Mouse (Mus musculus) ovary, postnatal 10 days (tissue): ENCODE measurements around the gene Gm49721.
"Not testable (repeated sequence)": the region's sequence is repeated elsewhere in the genome, so short reads cannot be mapped to it uniquely, and the experiment has no call there.

Experiments
- DNase-seq: peaks from one replicate; pipeline ENCODE4 v3.0.0; 2022; ENCODE audit warnings: low spot score

The Gm49721 gene

GRCm38 (mm10) chr17:6978287-6979248, at the start of gene Gm49721:
Gene Gm49721 (plus strand): TSS chr17:6978904.
- peak; percentile 38 for DNase-seq

DNA sequence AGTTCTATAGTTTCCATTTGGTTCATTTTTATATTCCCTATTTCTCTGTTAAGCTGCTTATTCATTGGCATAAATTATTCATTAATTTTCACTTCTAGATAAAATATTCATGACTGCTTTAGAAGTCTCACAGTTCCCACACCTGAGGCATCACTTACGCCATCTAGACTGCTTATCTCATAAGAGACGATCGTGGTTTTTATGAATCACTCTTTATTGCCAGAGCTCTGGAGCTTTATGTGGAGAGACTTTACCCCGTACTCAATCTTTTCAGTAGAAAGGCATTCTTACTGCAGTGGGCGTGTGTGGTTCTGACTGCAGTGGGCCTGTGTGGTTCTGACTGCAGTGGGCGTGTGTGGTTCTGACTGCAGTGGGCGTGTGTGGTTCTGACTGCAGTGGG, 47.1 kb upstream of the Gm49721 start:
- not testable (repeated sequence) for DNase-seq

- DNase-seq, result not testable (repeated sequence)
These were observed 36.1 kb upstream of the Gm49721 start for GRCm38 (mm10) chr17:6942560-6942959.

DNA sequence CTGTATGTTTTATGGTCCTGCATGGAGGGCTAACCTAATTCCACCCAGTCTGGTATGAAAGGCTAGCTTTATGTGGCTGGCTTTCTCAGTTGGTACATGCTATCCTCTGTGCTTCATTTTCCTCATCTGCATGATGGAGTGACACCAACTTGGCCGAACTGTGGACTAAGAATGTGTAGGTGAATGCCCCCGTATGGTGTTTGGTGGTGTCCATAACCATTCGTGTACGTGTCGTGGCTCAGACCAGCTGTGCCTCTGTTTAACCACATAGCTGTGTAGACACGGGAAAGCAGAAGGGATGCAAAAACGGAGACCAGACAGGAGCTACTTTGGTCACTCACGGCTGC, 31.1 kb upstream of the Gm49721 start:
- DNase-seq, result not testable (repeated sequence)

DNA sequence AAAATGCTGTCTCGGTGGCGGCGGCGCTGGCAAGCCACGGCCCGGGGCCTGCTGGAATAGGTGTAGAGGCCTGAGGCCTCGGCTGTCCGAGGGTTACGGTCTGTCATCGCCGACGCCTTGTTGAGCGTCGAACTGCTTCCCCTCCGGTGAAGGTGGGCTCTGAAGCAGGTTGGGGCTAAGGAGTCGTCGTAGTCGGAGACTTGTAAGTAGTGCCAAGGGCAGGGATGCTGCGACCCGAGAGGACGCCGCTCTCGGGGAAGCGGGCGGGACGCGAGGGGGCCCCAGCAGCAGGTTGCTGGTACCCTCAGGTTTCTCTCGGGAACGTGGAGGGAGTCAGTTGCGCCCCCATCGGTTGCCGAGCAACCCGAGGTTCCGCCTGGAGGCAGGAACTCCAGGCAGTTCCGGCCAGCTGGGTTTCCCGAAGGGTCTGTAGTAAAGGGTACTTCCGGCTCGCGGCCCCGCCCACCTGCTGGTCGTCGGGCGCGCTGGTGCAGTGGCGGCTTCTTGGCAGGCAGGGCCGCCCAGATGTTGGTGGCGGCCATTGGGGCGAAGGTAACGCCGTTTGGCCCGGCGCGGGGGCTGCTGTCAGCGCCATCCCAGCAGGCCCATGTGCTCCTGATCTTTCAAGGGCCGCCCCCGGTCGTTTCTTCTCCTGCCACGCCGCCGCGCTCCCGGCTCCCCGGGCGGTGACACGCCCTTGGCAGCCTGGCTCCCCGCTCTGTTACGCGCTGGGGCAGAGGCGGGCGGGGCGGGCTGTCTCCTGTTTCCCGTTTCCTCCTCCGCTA, 30.5 kb upstream of the Gm49721 start, which contains the start of gene Rsph3b:
TSS of gene Rsph3b (minus strand) at position 699 of the 785 bp plus-strand sequence.
- DNase-seq, result peak; percentile 67

DNA sequence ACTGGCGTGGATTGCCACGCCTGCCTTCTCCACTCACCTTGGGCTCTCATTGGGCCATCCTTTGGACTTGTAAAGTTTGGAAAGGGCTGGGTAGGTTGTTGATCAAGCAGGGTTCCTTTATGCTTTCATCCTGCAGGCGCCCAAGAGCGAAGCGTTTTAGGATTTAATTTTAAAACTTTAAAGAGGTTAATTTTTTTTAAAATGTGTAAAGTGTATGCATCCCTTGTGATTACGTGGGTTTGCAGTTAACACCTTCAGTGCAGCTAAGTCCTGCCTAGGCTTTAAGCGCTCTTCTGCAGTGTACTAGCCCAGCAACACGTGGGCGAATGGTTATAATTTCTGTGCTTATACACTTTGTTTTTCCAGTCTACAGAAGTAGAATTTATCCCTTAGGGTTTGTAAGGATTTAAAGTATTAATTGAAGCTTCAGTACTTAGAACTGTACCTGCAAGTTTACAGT, 29.9 kb upstream of the Gm49721 start:
- not testable (repeated sequence) for DNase-seq

DNA sequence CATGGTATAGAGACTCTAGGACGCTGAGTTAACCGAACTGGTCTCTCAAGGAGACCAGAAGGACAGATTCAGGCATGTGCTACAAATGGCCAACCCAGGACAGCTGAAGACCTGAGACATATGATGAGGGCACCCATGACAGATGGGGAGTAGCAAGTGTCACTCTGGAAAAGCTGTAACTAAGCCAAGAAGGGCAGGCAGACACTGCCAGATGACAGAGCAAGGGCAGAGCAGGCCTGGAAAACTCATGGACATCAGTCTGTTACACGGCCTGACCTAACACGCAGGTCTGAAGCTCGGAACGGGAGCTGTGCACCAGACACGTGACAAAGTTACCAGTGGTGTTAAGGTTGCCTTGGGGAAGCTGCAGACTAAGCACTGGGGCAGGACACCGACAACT, 19.8 kb upstream of the Gm49721 start:
- DNase-seq, result not testable (repeated sequence)

- not testable (repeated sequence) for DNase-seq
These were observed 19.0 kb upstream of the Gm49721 start for GRCm38 (mm10) chr17:6959543-6960259.

GRCm38 (mm10) chr17:6960349-6960748, 18.4 kb upstream of the Gm49721 start:
- not testable (repeated sequence) for DNase-seq

DNA sequence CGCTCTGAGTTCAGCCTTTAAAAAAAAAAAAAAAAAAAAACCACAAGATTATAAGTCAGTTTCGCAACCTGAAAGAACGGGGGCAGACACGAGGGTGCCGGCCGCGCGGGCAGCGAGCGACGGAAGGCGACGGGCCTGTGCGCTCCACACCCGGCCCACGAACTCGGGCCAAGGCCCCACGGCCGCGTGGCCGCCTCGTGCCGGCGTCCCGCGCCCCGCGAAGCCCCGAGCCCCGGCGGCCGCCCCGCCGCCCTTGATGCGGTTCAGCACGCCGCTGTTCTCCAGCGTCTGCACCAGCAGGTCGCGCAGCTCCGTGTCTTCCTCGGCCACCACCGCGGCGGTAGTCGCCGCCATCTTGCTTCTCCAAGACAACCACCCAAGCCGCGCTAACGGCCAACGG, 17.9 kb upstream of the Gm49721 start, which contains the start of gene Tagap1:
TSS of gene Tagap1 (minus strand) at position 381 of the 400 bp plus-strand sequence.
- not testable (repeated sequence) for DNase-seq

GRCm38 (mm10) chr17:6961181-6962000, 17.3 kb upstream of the Gm49721 start:
- not testable (repeated sequence) for DNase-seq

DNA sequence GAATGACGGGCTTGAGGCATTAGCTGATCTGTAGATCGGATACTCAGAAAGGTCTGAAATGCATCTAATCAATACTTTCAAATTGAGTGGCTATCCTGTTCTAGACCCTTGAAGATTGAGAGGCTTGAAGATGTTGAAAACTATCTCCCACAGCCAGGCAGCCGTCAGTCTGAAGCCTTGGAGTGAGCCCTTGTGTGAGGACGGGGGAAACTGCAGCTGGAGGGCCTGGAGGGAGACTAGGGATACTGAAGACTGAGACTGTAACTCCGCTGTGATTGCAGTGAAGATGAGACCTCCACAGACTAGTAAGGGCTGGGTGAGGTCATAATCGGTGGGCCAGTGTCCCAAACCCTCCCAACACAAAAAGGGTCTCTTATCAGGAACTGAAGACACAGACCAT, 16.4 kb upstream of the Gm49721 start:
- not testable (repeated sequence) for DNase-seq

- DNase-seq, result not testable (repeated sequence)
These were observed 15.8 kb upstream of the Gm49721 start for GRCm38 (mm10) chr17:6962936-6963335.

GRCm38 (mm10) chr17:6965364-6965763, 13.3 kb upstream of the Gm49721 start:
- DNase-seq, result not testable (repeated sequence)

DNA sequence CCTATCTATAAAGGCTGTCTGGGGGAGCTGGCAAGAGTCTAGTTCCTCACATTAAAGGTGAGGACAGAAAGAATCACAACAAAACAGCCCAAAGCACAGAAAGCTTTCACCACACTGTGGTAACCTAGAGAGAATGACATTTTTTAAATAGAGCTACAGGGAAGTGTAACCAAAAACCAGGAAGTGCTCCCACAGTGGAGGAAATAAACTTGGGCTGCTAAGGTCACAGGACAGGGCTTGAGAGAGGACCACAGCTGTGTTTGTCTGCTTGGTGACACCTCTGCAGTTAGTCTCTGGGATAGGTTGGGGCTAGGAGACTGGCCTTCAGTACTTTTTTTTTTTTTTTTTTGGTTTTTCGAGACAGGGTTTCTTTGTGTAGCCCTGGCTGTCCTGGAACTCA, 11.0 kb upstream of the Gm49721 start:
- DNase-seq, result not testable (repeated sequence)

GRCm38 (mm10) chr17:6970334-6970733, 8.4 kb upstream of the Gm49721 start, which contains the start of gene Rnaset2b:
Gene Rnaset2b (plus strand): TSS chr17:6970634.
- DNase-seq, result not testable (repeated sequence)

DNA sequence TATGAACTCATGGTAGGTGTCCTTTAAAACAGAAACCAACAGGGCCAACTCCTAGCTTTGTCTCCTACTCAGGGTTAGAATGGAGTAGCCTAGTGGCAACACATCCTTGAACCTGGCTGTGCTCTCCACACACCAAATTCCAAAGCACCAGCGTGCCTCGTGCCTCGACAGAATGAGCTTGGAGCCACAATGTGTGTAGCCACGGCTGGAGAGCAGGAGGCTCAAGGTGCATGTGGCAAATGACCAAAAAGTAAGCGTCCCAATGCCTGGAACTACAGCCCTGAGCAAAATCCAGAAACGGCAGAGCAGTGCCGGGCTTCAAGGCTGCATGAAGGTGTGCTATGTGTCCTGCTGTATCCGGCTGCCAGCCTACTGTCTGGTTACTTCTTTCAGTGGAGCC, 7.5 kb upstream of the Gm49721 start:
- DNase-seq, result not testable (repeated sequence)

GRCm38 (mm10) chr17:6972836-6973396, 5.8 kb upstream of the Gm49721 start:
- DNase-seq, result not testable (repeated sequence)

DNA sequence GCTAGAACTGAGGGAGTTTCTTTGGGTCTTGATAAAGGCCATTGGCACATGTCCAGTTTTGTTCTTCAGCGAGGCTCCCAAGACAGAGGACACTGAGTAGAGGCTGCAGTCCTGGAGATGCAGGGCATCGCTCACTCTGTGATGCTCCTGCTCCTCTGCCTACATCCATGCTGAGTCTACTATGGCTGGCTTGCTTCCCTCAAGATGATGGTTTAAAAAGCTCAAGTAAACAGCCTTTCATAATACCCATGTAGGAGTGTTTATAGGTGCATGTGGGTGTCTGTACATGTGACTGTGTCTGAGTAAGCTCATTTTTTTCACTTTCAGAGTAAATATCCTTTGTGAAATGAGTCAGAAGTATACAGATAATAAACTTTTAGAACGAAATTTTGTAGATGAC, 3.7 kb upstream of the Gm49721 start:
- not testable (repeated sequence) for DNase-seq

GRCm38 (mm10) chr17:6979380-6979779, 676 bp downstream of the Gm49721 start:
- DNase-seq, result not testable (repeated sequence)
